Mouse (Mus musculus) ES-E14 (cell line): ENCODE measurements at regions not wholly inside any gene's neighbourhood (a gene's known extent, or its start where the extent isn't known, plus 50 kb on each side); places are given as distances from the start of the nearest gene placed in this dataset.

ENCODE experiments used
- DNase-seq: peaks from one replicate; pipeline ENCODE4 v3.0.0-alpha.2; 2013; ENCODE audit warnings: low read depth, low spot score
- H3K27ac ChIP-seq: 2 replicates; pipeline ENCODE4 v1.5.1; 2012; ENCODE audit warnings: low read depth, mild to moderate bottlenecking, low read length, moderate library complexity, mixed read lengths; ENCODE audit not compliant: poor library complexity, insufficient read depth, severe bottlenecking
- H3K36me3 ChIP-seq: 2 replicates; pipeline ENCODE4 v1.6.1; 2012; ENCODE audit warnings: mild to moderate bottlenecking, low read length, moderate library complexity, mixed read lengths; ENCODE audit not compliant: control insufficient read depth, poor library complexity, insufficient read depth, severe bottlenecking
- H3K4me1 ChIP-seq, 2 experiments: fragments of 150-350 bp in 1 of 2; sonication (generic) in 1 of 2; 2 replicates each; pipeline ENCODE4 v1.6.1; 2012; ENCODE audit warnings: low read length in 2 of 2, mild to moderate bottlenecking in 1 of 2, mixed read lengths in 1 of 2; ENCODE audit not compliant: control insufficient read depth in 2 of 2, insufficient read depth in 2 of 2, poor library complexity in 1 of 2
- H3K4me3 ChIP-seq, 2 experiments: fragments of 150-350 bp in 1 of 2; sonication (generic) in 1 of 2; 2 replicates each; pipeline ENCODE4 v1.5.1; 2012; ENCODE audit warnings: low read length in 2 of 2, low read depth in 1 of 2, mild to moderate bottlenecking in 1 of 2, mixed read lengths in 1 of 2; ENCODE audit not compliant: insufficient read depth in 1 of 2, poor library complexity in 1 of 2, severe bottlenecking in 1 of 2
- H3K9ac ChIP-seq: 2 replicates; pipeline ENCODE4 v1.6.1; 2012; ENCODE audit warnings: low read depth, mild to moderate bottlenecking, low read length, mixed read lengths; ENCODE audit not compliant: poor library complexity, insufficient read depth, severe bottlenecking
- H3K9me3 ChIP-seq: fragments of 150-350 bp; sonication (generic); 2 replicates; pipeline ENCODE4 v1.6.1; 2012; ENCODE audit warnings: low read depth, mild to moderate bottlenecking, low read length; ENCODE audit not compliant: control insufficient read depth, insufficient read depth
- CHD2 ChIP-seq: IDR thresholded peaks from 2 replicates; pipeline ENCODE4 v1.6.1; 2014; ENCODE audit warnings: mild to moderate bottlenecking, low read depth, low read length, inconsistent platforms
- HCFC1 ChIP-seq: IDR thresholded peaks from 2 replicates; pipeline ENCODE4 v1.6.1; 2012; ENCODE audit warnings: low read length, inconsistent platforms, borderline replicate concordance; ENCODE audit not compliant: insufficient read depth
- MAFK ChIP-seq: IDR thresholded peaks from 2 replicates; pipeline ENCODE4 v1.6.1; 2014; ENCODE audit warnings: mild to moderate bottlenecking, low read depth, low read length, inconsistent platforms; ENCODE audit not compliant: insufficient read depth
- ZC3H11A ChIP-seq: IDR thresholded peaks from 2 replicates; pipeline ENCODE4 v1.6.1; 2012; ENCODE audit warnings: low read depth, mild to moderate bottlenecking, inconsistent platforms, low read length, borderline replicate concordance
- ZNF384 ChIP-seq: IDR thresholded peaks from 2 replicates; pipeline ENCODE4 v1.6.1; 2012; ENCODE audit warnings: low read depth, low read length, inconsistent platforms
- in situ Hi-C, 2 experiments: fragments of 600-800 bp; cut with MboI; formaldehyde crosslinking; loops; one replicate each; pipeline ENCODE4 v1.15.1; 2025; ENCODE audit warnings: low sequenced_read_pairs in 2 of 2, inconsistent platforms in 1 of 2; ENCODE audit not compliant: unreplicated experiment in 2 of 2

GRCm38 (mm10) chr3:157781071-157781470 lies 143.8 kb downstream of the Cth start:
- no peak for DNase-seq
- Histone ChIP-seq H3K4me1 (no peaks in the 10 kb centered on the region), H3K9ac (no peak overlapping the region), H3K27ac (no peak overlapping the region), H3K9me3 (no peaks in the 10 kb centered on the region), H3K4me3 (no peak overlapping the region), H3K36me3 (no peaks in the 10 kb centered on the region)
- TF ChIP-seq CHD2 (no peak), HCFC1 (no peak), ZC3H11A (no peak), MAFK (no peak), ZNF384 (no peak)
- in situ Hi-C loops, result no loop called here

- no peaks in the 10 kb centered on the region for H3K9me3 ChIP-seq
- TF ChIP-seq ZC3H11A, result no peak
- H3K36me3 ChIP-seq, result no peaks in the 10 kb centered on the region
- H3K9ac ChIP-seq, result no peak overlapping the region
- no peak for DNase-seq
- no peaks in the 10 kb centered on the region for H3K4me1 ChIP-seq
- H3K27ac ChIP-seq, result no peak overlapping the region
- H3K4me3 ChIP-seq, result no peak overlapping the region
- in situ Hi-C loops, result no loop called here
Observed at GRCm38 (mm10) chr3:157777779-157778178, 147.1 kb downstream of the Cth start.

GRCm38 (mm10) chr3:157763487-157764199 lies 161.2 kb downstream of the Cth start:
- H3K9me3 ChIP-seq, result no peaks in the 10 kb centered on the region
- H3K4me3 ChIP-seq, result no peak overlapping the region
- no peak overlapping the region for H3K9ac ChIP-seq
- no peak overlapping the region for H3K27ac ChIP-seq
- in situ Hi-C loops, result no loop called here
- no peak for DNase-seq
- H3K36me3 ChIP-seq, result no peaks in the 10 kb centered on the region
- H3K4me1 ChIP-seq, result no peaks in the 10 kb centered on the region
- TF ChIP-seq ZNF384, result no peak
- no peak for TF ChIP-seq HCFC1
- no peak for TF ChIP-seq CHD2
- TF ChIP-seq MAFK, result no peak
- TF ChIP-seq ZC3H11A, result no peak

- in situ Hi-C loops, result no loop called here
- TF ChIP-seq CHD2, result no peak
- TF ChIP-seq ZNF384, result no peak
- no peak for TF ChIP-seq HCFC1
- DNase-seq, result no peak
- Histone ChIP-seq H3K9me3 (no peaks in the 10 kb centered on the region), H3K4me1 (no peaks in the 10 kb centered on the region), H3K9ac (no peak overlapping the region), H3K4me3 (no peak overlapping the region), H3K27ac (no peak overlapping the region), H3K36me3 (no peaks in the 10 kb centered on the region)
Observed at GRCm38 (mm10) chr3:157759856-157760255, 165.0 kb downstream of the Cth start.

GRCm38 (mm10) chr3:157754826-157755225 lies 170.1 kb downstream of the Cth start:
- H3K27ac ChIP-seq, result no peak overlapping the region
- H3K4me1 ChIP-seq, result no peaks in the 10 kb centered on the region
- in situ Hi-C loops, result no loop called here
- TF ChIP-seq ZC3H11A (no peak), HCFC1 (no peak), CHD2 (no peak), MAFK (no peak), ZNF384 (no peak)
- no peak for DNase-seq
- H3K9me3 ChIP-seq, result no peaks in the 10 kb centered on the region
- H3K4me3 ChIP-seq, result no peak overlapping the region
- no peak overlapping the region for H3K9ac ChIP-seq
- no peaks in the 10 kb centered on the region for H3K36me3 ChIP-seq
